Mouse (Mus musculus): Measurements from ENCODE around the gene Hoxc5. TPM values are rescaled to one million over a fixed set of nuclear protein-coding genes. Genes with fewer than 3 reads are reported as not detected.

The Hoxc5 gene
- polyA plus RNA-seq, 1 experiment from 2014 or later, result 0.53 TPM

DNA sequence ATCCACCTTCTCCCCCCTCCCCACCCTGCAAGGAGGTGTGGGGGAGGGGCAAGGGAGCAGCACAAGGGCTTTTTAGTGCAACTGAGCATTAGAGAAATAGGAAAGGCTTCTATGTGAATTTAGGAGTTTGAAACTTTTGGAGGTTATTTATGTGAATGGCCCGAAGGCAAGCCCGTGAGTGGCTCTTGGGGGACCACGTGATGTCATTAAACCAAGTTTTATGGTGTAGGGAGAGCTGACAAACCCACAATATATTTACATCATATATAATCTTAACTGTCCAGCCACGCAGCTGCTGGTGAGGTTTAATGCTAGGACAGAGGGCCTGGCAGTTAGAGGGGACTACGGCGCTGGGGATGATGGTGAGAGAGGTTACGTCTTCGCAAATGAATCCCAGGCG, 51.4 kb downstream of the Hoxc5 start, which contains the start of gene Hoxc4:
Gene Hoxc4, plus strand, starts transcription at position 299 of the 400 bp plus-strand sequence.
- no peaks in the 10 kb centered on the region for H3K9me3 ChIP-seq (replicated peaks; ENCODE audit: control insufficient read depth, low read length)
- no peaks in the 10 kb centered on the region for H3K36me3 ChIP-seq (replicated peaks; ENCODE audit: control insufficient read depth, insufficient read depth, low read depth, low read length)
- no peaks in the 10 kb centered on the region for H3K4me1 ChIP-seq (ENCODE audit: control insufficient read depth, insufficient read depth, low read length)
- H3K27me3 ChIP-seq (ENCODE audit: control insufficient read depth, insufficient read depth, low read length), result peaks cover 97% of the 10 kb centered on the region
- H3K4me3 ChIP-seq (ENCODE audit: low read depth, low read length), result no peak within 1 kb of the TSS
- no peak within 1 kb of the TSS for H3K9ac ChIP-seq (replicated peaks; ENCODE audit: low read length)
- ATAC-seq (replicated peaks; ENCODE audit: insufficient number of reproducible peaks, low FRiP score, low TSS enrichment, low read depth) (no peak), DNase-seq (ENCODE audit: low spot score) (no peak)
- H3K4me2 ChIP-seq (ENCODE audit: low read depth, low read length), result no peak within 1 kb of the TSS
- no peak within 1 kb of the TSS for H3K27ac ChIP-seq (replicated peaks; ENCODE audit: low read depth, low read length)
- WGBS, result 3% methylated on average over 9 of the region's 9 CpGs

DNA sequence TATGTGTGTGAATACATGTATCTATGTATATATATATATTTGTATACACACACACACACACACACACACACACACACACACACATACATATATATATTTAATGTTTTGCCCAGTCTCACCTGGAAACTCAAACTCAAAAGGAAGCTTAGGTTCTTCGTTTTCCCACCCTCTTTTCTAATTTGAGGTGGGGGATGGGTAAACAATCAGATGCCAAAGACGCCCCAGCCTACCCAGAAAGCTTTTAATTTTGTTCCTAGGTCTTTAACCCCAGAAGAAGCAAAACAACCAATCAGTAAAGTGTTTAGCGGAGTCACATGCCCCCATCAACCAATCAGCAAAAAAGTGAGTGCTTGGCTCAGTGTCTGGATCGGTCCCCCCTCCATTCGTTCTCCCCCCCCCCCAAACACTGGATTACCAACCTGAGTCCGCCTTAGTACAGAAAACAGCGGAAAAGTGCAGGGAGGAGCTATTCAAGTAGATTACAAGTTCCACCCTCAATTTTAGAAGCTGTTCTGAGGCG, 53.7 kb downstream of the Hoxc5 start:
- 2% methylated on average over 8 of the region's 8 CpGs for WGBS
- H3K4me3 ChIP-seq (ENCODE audit: low read depth, low read length), result no peak overlapping the region
- H3K9ac ChIP-seq (replicated peaks; ENCODE audit: low read length), result no peak overlapping the region
- no peaks in the 10 kb centered on the region for H3K4me1 ChIP-seq (ENCODE audit: control insufficient read depth, insufficient read depth, low read length)
- H3K27me3 ChIP-seq (ENCODE audit: control insufficient read depth, insufficient read depth, low read length), result peaks cover 94% of the 10 kb centered on the region
- H3K9me3 ChIP-seq (replicated peaks; ENCODE audit: control insufficient read depth, low read length), result no peaks in the 10 kb centered on the region
- no peak for ATAC-seq (replicated peaks; ENCODE audit: insufficient number of reproducible peaks, low FRiP score, low TSS enrichment, low read depth)
- DNase-seq (ENCODE audit: low spot score), result no peak
- H3K36me3 ChIP-seq (replicated peaks; ENCODE audit: control insufficient read depth, insufficient read depth, low read depth, low read length), result no peaks in the 10 kb centered on the region
- H3K27ac ChIP-seq (replicated peaks; ENCODE audit: low read depth, low read length), result no peak overlapping the region
- H3K4me2 ChIP-seq (ENCODE audit: low read depth, low read length), result no peak overlapping the region

DNA sequence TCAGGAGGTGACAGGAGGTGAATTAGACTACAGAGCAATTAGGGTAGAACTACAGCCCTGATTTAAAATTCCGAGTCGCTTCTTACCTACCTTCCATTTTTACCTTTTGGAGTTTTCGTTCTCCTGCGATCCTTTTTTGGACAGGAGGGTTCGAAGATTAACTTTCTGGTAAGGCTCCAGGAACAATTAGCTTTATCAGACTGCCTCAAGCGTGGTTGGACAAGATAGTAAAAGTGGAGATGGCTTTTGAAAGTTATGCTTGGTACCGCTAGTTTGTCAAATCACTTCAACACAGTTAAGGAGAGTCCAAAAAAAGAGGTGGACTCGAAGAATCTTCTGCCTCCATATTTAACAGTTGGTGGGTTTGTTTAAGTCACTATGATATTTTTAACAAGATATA, 54.3 kb downstream of the Hoxc5 start:
- ATAC-seq (replicated peaks; ENCODE audit: insufficient number of reproducible peaks, low FRiP score, low TSS enrichment, low read depth) (no peak), DNase-seq (ENCODE audit: low spot score) (no peak)
- Histone ChIP-seq H3K27ac (replicated peaks; ENCODE audit: low read depth, low read length) (no peak overlapping the region), H3K4me1 (ENCODE audit: control insufficient read depth, insufficient read depth, low read length) (no peaks in the 10 kb centered on the region), H3K4me2 (ENCODE audit: low read depth, low read length) (no peak overlapping the region), H3K27me3 (ENCODE audit: control insufficient read depth, insufficient read depth, low read length) (peaks cover 95% of the 10 kb centered on the region), H3K9ac (replicated peaks; ENCODE audit: low read length) (no peak overlapping the region), H3K9me3 (replicated peaks; ENCODE audit: control insufficient read depth, low read length) (no peaks in the 10 kb centered on the region), H3K4me3 (ENCODE audit: low read depth, low read length) (no peak overlapping the region), H3K36me3 (replicated peaks; ENCODE audit: control insufficient read depth, insufficient read depth, low read depth, low read length) (no peaks in the 10 kb centered on the region)
- WGBS, result 8% methylated on average over 8 of the region's 8 CpGs

DNA sequence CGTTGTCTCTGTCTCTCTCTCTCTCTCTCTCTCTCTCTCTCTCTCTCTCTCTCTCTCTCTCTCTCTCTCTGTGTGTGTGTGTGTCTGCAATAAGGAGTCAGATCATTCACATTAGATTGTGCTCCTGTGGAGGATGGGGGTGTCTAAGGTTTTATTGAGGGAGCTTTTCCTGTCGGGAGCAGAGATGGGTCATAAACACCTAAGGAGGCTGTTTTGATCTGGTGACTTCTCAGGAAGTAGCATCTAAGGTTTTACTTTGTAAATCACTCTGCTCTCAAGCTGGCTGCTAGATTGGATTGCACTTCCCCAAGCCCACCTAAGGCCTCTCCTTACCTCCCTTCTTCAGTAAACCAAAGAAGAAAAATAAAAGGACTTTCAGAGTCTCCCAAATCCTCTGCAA, 56.9 kb downstream of the Hoxc5 start:
- H3K4me3 ChIP-seq (ENCODE audit: low read depth, low read length), result no peak overlapping the region
- H3K36me3 ChIP-seq (replicated peaks; ENCODE audit: control insufficient read depth, insufficient read depth, low read depth, low read length), result no peaks in the 10 kb centered on the region
- no peak overlapping the region for H3K27ac ChIP-seq (replicated peaks; ENCODE audit: low read depth, low read length)
- no peak overlapping the region for H3K9ac ChIP-seq (replicated peaks; ENCODE audit: low read length)
- 2% methylated on average over 2 of the region's 2 CpGs for WGBS
- peaks cover 95% of the 10 kb centered on the region for H3K27me3 ChIP-seq (ENCODE audit: control insufficient read depth, insufficient read depth, low read length)
- DNase-seq (ENCODE audit: low spot score), result no peak
- H3K4me1 ChIP-seq (ENCODE audit: control insufficient read depth, insufficient read depth, low read length), result no peaks in the 10 kb centered on the region
- no peaks in the 10 kb centered on the region for H3K9me3 ChIP-seq (replicated peaks; ENCODE audit: control insufficient read depth, low read length)
- ATAC-seq (replicated peaks; ENCODE audit: insufficient number of reproducible peaks, low FRiP score, low TSS enrichment, low read depth), result no peak
- no peak overlapping the region for H3K4me2 ChIP-seq (ENCODE audit: low read depth, low read length)

DNA sequence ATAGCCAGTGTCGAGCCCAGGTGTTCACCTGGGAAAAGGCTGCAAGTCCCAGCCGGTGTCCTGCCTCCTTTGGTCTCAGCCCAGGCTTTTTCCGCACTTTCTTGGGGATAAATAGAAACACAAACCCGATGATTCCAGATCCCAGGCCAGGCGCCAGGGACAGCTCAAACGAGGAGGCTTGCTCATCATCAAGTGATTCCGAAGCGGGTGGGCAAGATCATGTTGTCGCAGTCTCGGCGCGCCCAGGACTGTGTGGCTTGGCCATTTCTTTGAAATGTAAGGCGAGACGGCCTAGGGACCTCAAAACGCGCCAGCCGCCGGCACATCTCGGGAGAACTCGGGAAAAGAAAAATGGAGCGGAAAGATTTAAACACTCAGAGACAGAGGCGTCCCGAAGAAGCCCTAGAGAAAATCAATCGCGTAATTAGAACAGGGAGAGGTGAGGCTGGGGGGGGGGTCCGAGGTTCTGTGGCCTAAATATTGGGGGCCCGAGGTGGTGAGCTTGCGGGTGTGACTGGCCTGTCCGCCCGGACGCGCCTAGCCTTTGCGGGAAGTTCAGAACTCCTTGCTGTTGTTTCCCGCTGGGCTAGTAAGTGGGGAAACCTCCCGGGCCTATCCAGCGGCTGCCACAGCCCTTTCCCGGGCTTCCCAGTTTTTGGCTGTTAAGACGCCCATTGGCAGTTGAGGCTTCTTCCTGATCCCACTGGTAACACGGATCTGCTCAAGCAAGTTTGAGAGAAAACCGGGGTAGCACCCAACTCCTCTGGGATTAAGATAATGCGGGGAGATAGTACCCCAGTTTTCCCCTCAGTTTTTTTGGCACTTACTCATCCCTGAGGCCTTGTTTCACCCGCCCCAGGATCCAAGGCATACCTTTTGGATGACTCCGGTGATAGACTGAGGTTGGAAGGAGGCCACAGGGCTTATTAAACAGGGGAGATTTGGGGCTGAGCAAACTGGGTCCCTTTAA, 60.3 kb downstream of the Hoxc5 start:
- WGBS, result under 1% methylated on average over 43 of the region's 43 CpGs
- no peaks in the 10 kb centered on the region for H3K36me3 ChIP-seq (replicated peaks; ENCODE audit: control insufficient read depth, insufficient read depth, low read depth, low read length)
- no peaks in the 10 kb centered on the region for H3K4me1 ChIP-seq (ENCODE audit: control insufficient read depth, insufficient read depth, low read length)
- H3K4me2 ChIP-seq (ENCODE audit: low read depth, low read length), result no peak overlapping the region
- H3K9me3 ChIP-seq (replicated peaks; ENCODE audit: control insufficient read depth, low read length), result no peaks in the 10 kb centered on the region
- H3K27ac ChIP-seq (replicated peaks; ENCODE audit: low read depth, low read length), result no peak overlapping the region
- DNase-seq (ENCODE audit: low spot score), result no peak
- no peak overlapping the region for H3K9ac ChIP-seq (replicated peaks; ENCODE audit: low read length)
- peaks cover 93% of the 10 kb centered on the region for H3K27me3 ChIP-seq (ENCODE audit: control insufficient read depth, insufficient read depth, low read length)
- ATAC-seq (replicated peaks; ENCODE audit: insufficient number of reproducible peaks, low FRiP score, low TSS enrichment, low read depth), result no peak
- H3K4me3 ChIP-seq (ENCODE audit: low read depth, low read length), result no peak overlapping the region

DNA sequence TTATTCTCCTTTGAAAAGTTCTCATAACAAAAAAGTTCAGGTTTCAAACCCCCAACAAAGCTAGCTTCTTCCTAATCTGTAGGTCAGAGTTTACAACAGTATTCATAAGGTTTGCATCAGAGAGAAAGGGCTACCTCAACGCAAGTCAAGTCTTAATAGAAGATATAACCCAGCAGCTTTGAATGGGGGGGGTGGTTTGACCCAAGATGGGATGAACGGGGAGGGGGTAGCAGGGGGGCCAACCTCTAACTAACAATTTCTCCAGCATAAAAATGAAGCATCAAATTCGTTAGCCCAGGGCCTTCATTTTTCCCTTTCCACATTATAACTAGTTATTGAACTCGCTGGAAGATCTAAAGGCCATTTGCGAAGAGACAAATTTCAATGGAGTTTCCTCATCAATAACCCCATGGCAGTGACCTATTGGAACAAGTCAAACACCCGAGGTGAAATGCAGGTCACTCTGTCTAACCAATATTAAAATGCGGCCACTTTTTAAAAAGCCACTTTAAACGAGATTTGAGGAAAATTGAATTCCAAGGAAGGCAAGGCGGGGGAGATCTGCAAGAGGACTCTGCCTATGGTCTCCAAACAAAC, 61.8 kb downstream of the Hoxc5 start:
- Histone ChIP-seq H3K4me1 (ENCODE audit: control insufficient read depth, insufficient read depth, low read length) (no peaks in the 10 kb centered on the region), H3K9ac (replicated peaks; ENCODE audit: low read length) (no peak overlapping the region), H3K27me3 (ENCODE audit: control insufficient read depth, insufficient read depth, low read length) (peaks cover 93% of the 10 kb centered on the region), H3K27ac (replicated peaks; ENCODE audit: low read depth, low read length) (no peak overlapping the region), H3K4me3 (ENCODE audit: low read depth, low read length) (no peak overlapping the region), H3K36me3 (replicated peaks; ENCODE audit: control insufficient read depth, insufficient read depth, low read depth, low read length) (no peaks in the 10 kb centered on the region), H3K4me2 (ENCODE audit: low read depth, low read length) (no peak overlapping the region), H3K9me3 (replicated peaks; ENCODE audit: control insufficient read depth, low read length) (no peaks in the 10 kb centered on the region)
- DNase-seq (ENCODE audit: low spot score) (no peak), ATAC-seq (replicated peaks; ENCODE audit: insufficient number of reproducible peaks, low FRiP score, low TSS enrichment, low read depth) (no peak)
- 7% methylated on average over 9 of the region's 9 CpGs for WGBS

DNA sequence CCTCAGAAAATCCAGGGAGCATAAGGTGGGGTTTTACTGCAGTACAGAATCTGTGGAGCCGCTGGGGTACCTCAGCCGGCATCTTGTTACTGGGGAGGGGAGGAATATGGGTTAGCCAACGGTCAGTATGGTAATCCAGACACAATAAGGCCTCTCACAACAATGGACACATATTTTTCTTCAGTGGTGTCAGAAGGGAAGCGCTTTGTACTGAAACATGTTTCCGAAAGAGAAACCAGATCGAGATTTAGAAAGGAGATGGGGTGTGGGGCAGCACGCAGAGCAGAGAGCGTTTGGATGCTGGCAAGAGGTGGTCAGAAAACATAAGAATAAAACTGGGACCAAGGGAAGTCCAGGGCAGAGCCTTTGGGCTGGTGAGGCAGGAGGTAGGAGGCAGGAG, 62.9 kb downstream of the Hoxc5 start:
- 2% methylated on average over 8 of the region's 8 CpGs for WGBS
- DNase-seq (ENCODE audit: low spot score) (no peak), ATAC-seq (replicated peaks; ENCODE audit: insufficient number of reproducible peaks, low FRiP score, low TSS enrichment, low read depth) (no peak)
- Histone ChIP-seq H3K9me3 (replicated peaks; ENCODE audit: control insufficient read depth, low read length) (no peaks in the 10 kb centered on the region), H3K27ac (replicated peaks; ENCODE audit: low read depth, low read length) (no peak overlapping the region), H3K4me2 (ENCODE audit: low read depth, low read length) (no peak overlapping the region), H3K9ac (replicated peaks; ENCODE audit: low read length) (no peak overlapping the region), H3K27me3 (ENCODE audit: control insufficient read depth, insufficient read depth, low read length) (peaks cover 93% of the 10 kb centered on the region), H3K4me3 (ENCODE audit: low read depth, low read length) (no peak overlapping the region), H3K36me3 (replicated peaks; ENCODE audit: control insufficient read depth, insufficient read depth, low read depth, low read length) (no peaks in the 10 kb centered on the region), H3K4me1 (ENCODE audit: control insufficient read depth, insufficient read depth, low read length) (no peaks in the 10 kb centered on the region)

DNA sequence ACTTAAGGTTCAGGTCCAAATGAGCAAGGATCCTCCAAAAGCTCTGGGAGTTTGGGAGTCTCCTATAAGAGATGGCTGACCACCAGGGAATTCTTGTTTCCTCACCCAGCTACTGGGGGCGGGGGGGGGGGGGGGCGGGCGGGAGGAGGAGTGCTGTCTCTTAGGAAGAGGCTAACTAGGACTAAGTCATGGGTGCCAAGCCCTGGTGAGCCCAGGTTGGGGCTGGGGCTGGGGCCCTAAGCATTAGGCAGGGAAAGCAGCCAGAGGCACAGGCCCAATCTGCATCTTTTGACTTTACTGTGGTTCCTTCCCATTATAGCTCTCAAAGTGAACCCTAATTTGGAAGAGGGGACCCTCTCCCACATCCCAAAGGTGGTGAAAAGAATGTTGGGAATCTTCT, 64.9 kb downstream of the Hoxc5 start:
- H3K9ac ChIP-seq (replicated peaks; ENCODE audit: low read length), result no peak overlapping the region
- no CpG with 5 or more reads among the region's 3 CpGs for WGBS
- H3K27me3 ChIP-seq (ENCODE audit: control insufficient read depth, insufficient read depth, low read length), result peaks cover 92% of the 10 kb centered on the region
- H3K4me3 ChIP-seq (ENCODE audit: low read depth, low read length), result no peak overlapping the region
- DNase-seq (ENCODE audit: low spot score) (no peak), ATAC-seq (replicated peaks; ENCODE audit: insufficient number of reproducible peaks, low FRiP score, low TSS enrichment, low read depth) (no peak)
- H3K27ac ChIP-seq (replicated peaks; ENCODE audit: low read depth, low read length), result no peak overlapping the region
- no peaks in the 10 kb centered on the region for H3K9me3 ChIP-seq (replicated peaks; ENCODE audit: control insufficient read depth, low read length)
- no peaks in the 10 kb centered on the region for H3K4me1 ChIP-seq (ENCODE audit: control insufficient read depth, insufficient read depth, low read length)
- H3K4me2 ChIP-seq (ENCODE audit: low read depth, low read length), result no peak overlapping the region
- H3K36me3 ChIP-seq (replicated peaks; ENCODE audit: control insufficient read depth, insufficient read depth, low read depth, low read length), result no peaks in the 10 kb centered on the region

Data from embryonic facial prominence, embryonic 11.5 days (tissue).